Mouse (Mus musculus): ENCODE data around the gene Slc37a1. TPM values are rescaled to one million over a fixed set of nuclear protein-coding genes. Genes with fewer than 3 reads are reported as not detected.

Gene Slc37a1
- total and polyA plus RNA-seq, 3 experiments, result 14.2 to 15.0 TPM; not detected in 1

DNA sequence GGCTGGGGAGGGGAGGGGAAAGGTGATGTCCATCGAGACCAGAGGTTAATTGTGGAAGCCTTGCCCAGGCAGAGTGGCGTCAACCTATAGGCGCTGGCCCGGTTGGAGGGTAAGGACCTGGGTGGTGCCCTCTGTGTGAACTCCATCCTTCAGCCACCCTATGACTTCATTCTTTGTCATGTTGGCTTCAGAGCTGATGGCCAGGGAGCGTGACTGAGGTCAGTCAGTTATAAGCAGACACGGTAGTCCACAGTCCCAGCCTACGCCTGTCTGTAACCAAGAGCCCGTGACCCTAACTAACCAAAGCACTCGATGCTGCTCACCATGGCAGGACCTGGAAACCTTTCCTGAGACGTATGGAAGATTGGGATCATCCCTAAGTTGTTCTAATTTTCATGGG, 26.1 kb downstream of the Slc37a1 start:
- Histone ChIP-seq H3K79me2 (ENCODE audit: control insufficient read depth, insufficient read depth, low read length, poor library complexity) (no peaks in the 10 kb centered on the region), H3K27me3 (ENCODE audit: control insufficient read depth in 1 of 2, insufficient read depth in 2 of 2, low read length in 2 of 2) (no peaks in the 10 kb centered on the region), H3K9ac (ENCODE audit: control insufficient read depth, low read depth, low read length, poor library complexity, severe bottlenecking) (no peak overlapping the region), H3K27ac (ENCODE audit: control insufficient read depth, low read depth, low read length) (no peak overlapping the region), H3K4me1 (ENCODE audit: control insufficient read depth in 1 of 2, insufficient read depth in 2 of 2, low read length in 2 of 2) (no peaks in the 10 kb centered on the region), H3K9me3 (replicated peaks; ENCODE audit: insufficient read depth, low read length) (no peaks in the 10 kb centered on the region), H3K36me3 (ENCODE audit: control insufficient read depth in 1 of 2, insufficient read depth in 2 of 2, low read length in 2 of 2) (peaks cover 0 to 3% of the 10 kb centered on the region in 2 experiments; a peak in 2 of 4 replicates), H3K4me3 (ENCODE audit: control insufficient read depth in 1 of 2, insufficient read depth in 1 of 2, low read depth in 2 of 2, low read length in 2 of 2) (no peak overlapping the region)
- no peak for DNase-seq (ENCODE audit: low read depth, low spot score)
- TF ChIP-seq JUND (IDR thresholded peaks at IDR 0.05; ENCODE audit: low read depth, low read length), result no peak
- TF ChIP-seq TAL1 (IDR thresholded peaks at IDR 0.05; ENCODE audit: low read length), result no peak

GRCm38 (mm10) chr17:31315046-31315792, 28.6 kb downstream of the Slc37a1 start:
- H3K4me1 ChIP-seq (ENCODE audit: control insufficient read depth in 1 of 2, insufficient read depth in 2 of 2, low read length in 2 of 2), result no peaks in the 10 kb centered on the region
- H3K36me3 ChIP-seq (ENCODE audit: control insufficient read depth in 1 of 2, insufficient read depth in 2 of 2, low read length in 2 of 2), result no peaks in the 10 kb centered on the region; a peak in 1 of 4 replicates
- H3K9me3 ChIP-seq (replicated peaks; ENCODE audit: insufficient read depth, low read length), result no peaks in the 10 kb centered on the region
- DNase-seq (ENCODE audit: low read depth, low spot score), result no peak
- H3K9ac ChIP-seq (ENCODE audit: control insufficient read depth, low read depth, low read length, poor library complexity, severe bottlenecking), result no peak overlapping the region
- H3K27me3 ChIP-seq (ENCODE audit: control insufficient read depth in 1 of 2, insufficient read depth in 2 of 2, low read length in 2 of 2), result no peaks in the 10 kb centered on the region
- H3K4me3 ChIP-seq (ENCODE audit: control insufficient read depth in 1 of 2, insufficient read depth in 1 of 2, low read depth in 2 of 2, low read length in 2 of 2), result no peak overlapping the region
- TF ChIP-seq ZNF384 (IDR thresholded peaks at IDR 0.05; ENCODE audit: low read depth, low read length) (no peak), TAL1 (IDR thresholded peaks at IDR 0.05; ENCODE audit: low read length) (no peak), POLR2A (IDR thresholded peaks at IDR 0.05; ENCODE audit: control insufficient read depth in 1 of 2, insufficient read depth in 1 of 2, low read depth in 1 of 2, low read length in 2 of 2, poor library complexity in 1 of 2) (no peak), CTCF (IDR thresholded peaks at IDR 0.05 in 2 of 3, conservative IDR thresholded peaks at IDR 0.05 in 1 of 3; ENCODE audit: control insufficient read depth in 1 of 3, insufficient read depth in 1 of 3, low read depth in 2 of 3, low read length in 3 of 3, poor library complexity in 1 of 3, severe bottlenecking in 1 of 3) (no peak), MAZ (IDR thresholded peaks at IDR 0.05; ENCODE audit: low read depth, low read length) (no peak), EP300 (IDR thresholded peaks at IDR 0.05; ENCODE audit: low read depth in 1 of 2, low read length in 2 of 2) (no peak), UBTF (IDR thresholded peaks at IDR 0.05; ENCODE audit: borderline replicate concordance, insufficient read depth, low read depth, low read length) (no peak), RCOR1 (IDR thresholded peaks at IDR 0.05; ENCODE audit: low read depth, low read length) (no peak), KAT2A (conservative IDR thresholded peaks at IDR 0.05; ENCODE audit: low read depth, low read length) (no peak), TBP (IDR thresholded peaks at IDR 0.05; ENCODE audit: low read depth, low read length) (no peak), GABPA (IDR thresholded peaks at IDR 0.05; ENCODE audit: low read depth, low read length) (no peak), POLR2AphosphoS5 (IDR thresholded peaks at IDR 0.05; ENCODE audit: borderline replicate concordance, low read depth, low read length) (no peak), ZMIZ1 (IDR thresholded peaks at IDR 0.05; ENCODE audit: low read depth, low read length) (no peak), MYB (IDR thresholded peaks at IDR 0.05; ENCODE audit: low read depth, low read length) (no peak), TCF12 (IDR thresholded peaks at IDR 0.05; ENCODE audit: low read depth, low read length) (no peak), USF2 (IDR thresholded peaks at IDR 0.05; ENCODE audit: borderline replicate concordance in 1 of 2, insufficient read depth in 1 of 2, low read depth in 1 of 2, low read length in 2 of 2) (no peak), MXI1 (IDR thresholded peaks at IDR 0.05; ENCODE audit: low read depth, low read length) (no peak)
- no peaks in the 10 kb centered on the region for H3K79me2 ChIP-seq (ENCODE audit: control insufficient read depth, insufficient read depth, low read length, poor library complexity)
- no peak overlapping the region for H3K27ac ChIP-seq (ENCODE audit: control insufficient read depth, low read depth, low read length)

Measured in MEL (cell line).